Mouse (Mus musculus): Measurements from ENCODE around the gene Hist1h3e.

Gene Hist1h3e

GRCm38 (mm10) chr13:23521703-23522102 is 40.5 kb downstream of the Hist1h3e start:
- DNase-seq (ENCODE audit: inconsistent age in 2 of 2, low spot score in 1 of 2), result peak; percentile 83 to 95

GRCm38 (mm10) chr13:23519416-23519815 is 42.8 kb downstream of the Hist1h3e start:
- DNase-seq (ENCODE audit: inconsistent age in 2 of 2, low spot score in 1 of 2), result peak; percentile 82 to 97

- DNase-seq (ENCODE audit: inconsistent age in 2 of 2, low spot score in 1 of 2), result peak; percentile 76 to 97
Observed at GRCm38 (mm10) chr13:23518885-23519284, 43.3 kb downstream of the Hist1h3e start.

- no peak for DNase-seq (ENCODE audit: inconsistent age in 2 of 2, low spot score in 1 of 2)
Observed at GRCm38 (mm10) chr13:23518295-23518603, 43.9 kb downstream of the Hist1h3e start.

- peak; percentile 89 to 98 for DNase-seq (ENCODE audit: inconsistent age in 2 of 2, low spot score in 1 of 2)
Observed at GRCm38 (mm10) chr13:23517603-23518294, 44.4 kb downstream of the Hist1h3e start.

GRCm38 (mm10) chr13:23516822-23517602 is 45.2 kb downstream of the Hist1h3e start:
- DNase-seq (ENCODE audit: inconsistent age in 2 of 2, low spot score in 1 of 2), result peak; percentile 75 to 97

- DNase-seq (ENCODE audit: inconsistent age in 2 of 2, low spot score in 1 of 2), result no peak
Observed at GRCm38 (mm10) chr13:23515826-23516620, 46.1 kb downstream of the Hist1h3e start.

GRCm38 (mm10) chr13:23515281-23515680 is 46.9 kb downstream of the Hist1h3e start:
- DNase-seq (ENCODE audit: inconsistent age in 2 of 2, low spot score in 1 of 2), result no peak

- no peak for DNase-seq (ENCODE audit: inconsistent age in 2 of 2, low spot score in 1 of 2)
Observed at GRCm38 (mm10) chr13:23513517-23513916, 48.7 kb downstream of the Hist1h3e start.
